Mouse (Mus musculus) liver, adult 2 months (tissue): Measurements from ENCODE around the gene Gm45521. TPM values are rescaled to one million over a fixed set of nuclear protein-coding genes. Genes with fewer than 3 reads are reported as not detected.
A peak's percentile ranks its signal among the peaks of the same experiment; 100 is the strongest.

ENCODE experiments used
- DNase-seq: peaks from one replicate; pipeline ENCODE4 v3.0.0-alpha.2; 2011; ENCODE audit warnings: low read depth, low spot score; ENCODE audit errors: extremely low read depth
- H3K27ac ChIP-seq: fragments of 200-500 bp; replicated peaks from 2 replicates; pipeline ENCODE4 v1.5.1; 2012; ENCODE audit warnings: low read depth, mild to moderate bottlenecking, control low read depth, inconsistent platforms, low read length; ENCODE audit not compliant: insufficient read depth
- H3K27me3 ChIP-seq: fragments of 200-500 bp; 2 replicates; pipeline ENCODE4 v1.6.1; 2012; ENCODE audit warnings: mild to moderate bottlenecking, moderate library complexity, low read length, inconsistent platforms; ENCODE audit not compliant: control insufficient read depth, insufficient read depth
- H3K36me3 ChIP-seq: fragments of 200-500 bp; 2 replicates; pipeline ENCODE4 v1.6.1; 2012; ENCODE audit warnings: low read length, inconsistent platforms; ENCODE audit not compliant: control insufficient read depth, insufficient read depth
- H3K4me1 ChIP-seq: fragments of 200-500 bp; 2 replicates; pipeline ENCODE4 v1.6.1; 2011; ENCODE audit warnings: low read length; ENCODE audit not compliant: control insufficient read depth, insufficient read depth
- H3K4me3 ChIP-seq: fragments of 200-500 bp; 2 replicates; pipeline ENCODE4 v1.5.1; 2011; ENCODE audit warnings: low read depth, mild to moderate bottlenecking, control low read depth, low read length, moderate library complexity; ENCODE audit not compliant: insufficient read depth
- H3K79me2 ChIP-seq: fragments of 200-500 bp; 2 replicates; pipeline ENCODE4 v1.6.1; 2012; ENCODE audit warnings: inconsistent platforms, mild to moderate bottlenecking, low read length, moderate library complexity; ENCODE audit not compliant: control insufficient read depth, insufficient read depth
- H3K9ac ChIP-seq: fragments of 200-500 bp; 2 replicates; pipeline ENCODE4 v1.6.1; 2012; ENCODE audit warnings: low read depth, mild to moderate bottlenecking, control low read depth, inconsistent platforms, low read length
- CTCF ChIP-seq: fragments of 200-500 bp; IDR thresholded peaks from 2 replicates; pipeline ENCODE4 v1.5.1; 2011; ENCODE audit warnings: low read depth, low read length, control low read depth
- POLR2A ChIP-seq: fragments of 200-500 bp; IDR thresholded peaks from 2 replicates; pipeline ENCODE4 v1.6.1; 2011; ENCODE audit warnings: low read length, control low read depth; ENCODE audit not compliant: insufficient read depth; ENCODE audit errors: extremely low read depth
- WGBS: fragments of 180-500 bp; shearing (Covaris S2); methylation state at CpG from one replicate; pipeline ENCODE4 v1.1.7; 2018; 5-methylcytosine and 5-hydroxymethylcytosine counted together
- polyA plus RNA-seq: library from polyadenylated mRNA; depleted of rRNA; stranded (reverse); fragments of >200 nt; gene quantifications from 2 replicates; pipeline ENCODE4 v1.2.3, GENCODE M21; 2012
- total RNA-seq: library from RNA; depleted of rRNA; stranded (reverse); fragments of >200 nt; gene quantifications from 2 replicates; pipeline ENCODE4 v1.2.3, GENCODE M21; 2014

The Gm45521 gene
- total and polyA plus RNA-seq, 2 experiments, result not detected

DNA sequence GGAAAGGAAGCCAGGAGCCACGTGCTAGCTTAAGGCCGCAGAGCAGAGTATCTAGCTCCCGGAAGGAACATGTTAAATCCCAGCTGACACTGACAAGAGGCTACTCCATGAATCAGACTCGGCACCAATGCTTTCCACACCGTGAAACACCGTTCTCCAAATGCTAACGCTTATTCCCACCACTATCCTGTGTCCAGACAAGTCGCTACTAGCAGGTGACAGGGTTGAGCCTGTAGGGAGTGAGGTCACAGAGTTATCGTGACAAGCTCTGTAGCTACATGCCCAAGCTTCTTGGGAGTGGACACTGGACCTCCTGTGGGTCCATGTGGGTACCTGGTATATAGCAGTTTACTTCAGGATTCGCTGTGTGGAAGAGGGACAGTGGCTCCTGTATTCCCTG lies 661 bp upstream of the Gm45521 start:
- Histone ChIP-seq H3K27me3 (no peaks in the 10 kb centered on the region), H3K4me3 (no peak overlapping the region), H3K36me3 (no peaks in the 10 kb centered on the region; the same call in 1 of the 2 replicates), H3K79me2 (no peaks in the 10 kb centered on the region), H3K9ac (no peak overlapping the region), H3K4me1 (peaks cover 16% of the 10 kb centered on the region), H3K27ac (no peak overlapping the region)
- WGBS, result 92% methylated on average over 10 of the region's 10 CpGs
- TF ChIP-seq CTCF (no peak), POLR2A (no peak)
- DNase-seq, result no peak

DNA sequence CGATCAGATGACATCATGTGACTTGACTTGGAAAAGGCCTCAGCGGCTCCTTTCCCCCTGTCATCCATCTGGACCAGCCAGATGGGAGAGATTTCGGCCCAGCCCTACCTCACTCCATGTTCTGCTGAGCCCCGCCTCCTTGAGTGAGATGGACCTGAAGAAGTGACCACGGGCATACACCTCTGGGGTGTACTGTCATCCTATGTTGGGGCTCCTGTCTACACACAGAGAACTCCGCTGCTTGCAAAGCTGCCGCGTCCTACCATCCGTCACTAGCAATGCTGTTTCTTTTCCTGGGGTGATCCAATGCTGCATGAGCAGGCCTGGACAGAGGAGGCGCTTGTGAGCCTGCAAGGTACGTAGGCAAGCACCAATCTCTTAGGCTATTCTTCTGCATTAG lies 3.5 kb downstream of the Gm45521 start:
- Histone ChIP-seq H3K79me2 (no peaks in the 10 kb centered on the region), H3K27me3 (no peaks in the 10 kb centered on the region), H3K4me3 (no peak overlapping the region), H3K9ac (no peak overlapping the region), H3K27ac (no peak overlapping the region), H3K4me1 (peaks cover 1% of the 10 kb centered on the region; the same call in 1 of the 2 replicates), H3K36me3 (no peaks in the 10 kb centered on the region)
- WGBS, result 80% methylated on average over 11 of the region's 11 CpGs
- no peak for DNase-seq
- TF ChIP-seq CTCF (peak; percentile 43), POLR2A (no peak)

DNA sequence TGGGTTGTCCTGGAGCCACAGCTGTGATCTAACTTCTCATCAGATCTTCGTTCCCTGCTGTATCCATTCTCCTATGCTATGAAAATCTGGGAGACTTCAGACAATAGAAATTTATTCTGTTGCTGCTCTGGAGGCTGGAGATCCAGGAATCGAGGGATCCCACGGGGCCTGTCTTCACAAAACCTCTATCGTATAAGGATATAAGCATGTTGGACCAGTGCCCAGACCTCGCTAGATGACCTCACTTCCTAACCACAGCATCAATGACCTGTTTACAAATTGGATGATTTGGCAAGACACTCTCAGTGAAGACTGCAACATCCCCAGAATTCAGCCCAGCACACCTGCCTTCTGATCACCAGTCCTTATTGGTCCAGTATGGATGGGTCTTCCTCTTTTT lies 4.6 kb downstream of the Gm45521 start:
- Histone ChIP-seq H3K4me3 (no peak overlapping the region), H3K27me3 (no peaks in the 10 kb centered on the region), H3K4me1 (peaks cover 1% of the 10 kb centered on the region; the same call in 1 of the 2 replicates), H3K36me3 (no peaks in the 10 kb centered on the region), H3K27ac (no peak overlapping the region), H3K79me2 (no peaks in the 10 kb centered on the region), H3K9ac (no peak overlapping the region)
- no peak for TF ChIP-seq CTCF
- no peak for DNase-seq
- 46% methylated on average over 5 of the region's 5 CpGs for WGBS

DNA sequence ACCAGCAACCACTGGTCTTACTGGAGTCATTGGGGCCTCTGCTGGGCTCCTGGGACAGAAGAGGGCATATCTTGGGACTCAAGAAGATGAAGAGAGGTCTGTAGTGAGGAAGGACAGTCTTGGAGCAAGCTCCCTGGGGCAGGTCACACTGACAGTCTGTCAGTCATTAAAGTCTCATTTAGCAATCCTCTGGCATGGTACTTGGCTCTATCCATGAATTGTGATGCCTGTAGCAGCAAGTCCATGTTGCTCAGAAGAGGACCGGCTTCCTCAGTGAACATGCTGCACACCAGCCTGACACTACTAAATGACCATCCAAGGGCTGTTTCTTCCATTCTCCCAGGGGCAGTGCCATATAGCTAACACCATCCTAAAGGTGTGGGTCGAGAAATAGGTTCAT lies 5.5 kb downstream of the Gm45521 start:
- TF ChIP-seq POLR2A (no peak), CTCF (no peak)
- peak; percentile 53 for DNase-seq
- WGBS, result 68% methylated on average over 2 of the region's 2 CpGs
- Histone ChIP-seq H3K9ac (no peak overlapping the region), H3K79me2 (no peaks in the 10 kb centered on the region), H3K36me3 (no peaks in the 10 kb centered on the region; the same call in 1 of the 2 replicates), H3K27me3 (no peaks in the 10 kb centered on the region), H3K27ac (no peak overlapping the region), H3K4me3 (no peak overlapping the region), H3K4me1 (peaks cover 1% of the 10 kb centered on the region; the same call in 1 of the 2 replicates)

DNA sequence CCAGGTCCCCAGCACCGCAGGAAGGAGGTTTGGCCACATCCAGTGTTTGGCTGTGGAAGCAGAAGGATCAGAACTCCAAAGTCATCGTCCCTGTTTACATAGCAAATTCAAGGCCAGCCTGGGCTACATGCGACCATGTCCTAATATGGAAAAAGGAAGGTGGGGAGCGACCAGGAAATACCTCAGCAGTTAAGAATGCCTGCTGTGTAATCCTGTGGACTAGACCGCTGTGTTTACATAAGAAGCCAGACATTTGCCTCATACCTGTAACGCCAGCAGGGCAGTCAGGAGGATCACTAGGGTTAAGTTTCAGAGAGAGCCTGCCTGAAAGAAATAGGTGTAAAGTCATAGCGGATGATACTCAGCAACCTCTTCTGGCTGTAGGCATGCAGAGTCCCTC lies 6.1 kb downstream of the Gm45521 start:
- no peak overlapping the region for H3K27ac ChIP-seq
- H3K4me1 ChIP-seq, result peaks cover 1% of the 10 kb centered on the region; the same call in 1 of the 2 replicates
- TF ChIP-seq POLR2A (no peak), CTCF (no peak)
- no peak overlapping the region for H3K9ac ChIP-seq
- no peaks in the 10 kb centered on the region; the same call in 1 of the 2 replicates for H3K36me3 ChIP-seq
- no peaks in the 10 kb centered on the region for H3K27me3 ChIP-seq
- H3K4me3 ChIP-seq, result no peak overlapping the region
- 37% methylated on average over 7 of the region's 7 CpGs for WGBS
- peak; percentile 46 for DNase-seq
- no peaks in the 10 kb centered on the region for H3K79me2 ChIP-seq

DNA sequence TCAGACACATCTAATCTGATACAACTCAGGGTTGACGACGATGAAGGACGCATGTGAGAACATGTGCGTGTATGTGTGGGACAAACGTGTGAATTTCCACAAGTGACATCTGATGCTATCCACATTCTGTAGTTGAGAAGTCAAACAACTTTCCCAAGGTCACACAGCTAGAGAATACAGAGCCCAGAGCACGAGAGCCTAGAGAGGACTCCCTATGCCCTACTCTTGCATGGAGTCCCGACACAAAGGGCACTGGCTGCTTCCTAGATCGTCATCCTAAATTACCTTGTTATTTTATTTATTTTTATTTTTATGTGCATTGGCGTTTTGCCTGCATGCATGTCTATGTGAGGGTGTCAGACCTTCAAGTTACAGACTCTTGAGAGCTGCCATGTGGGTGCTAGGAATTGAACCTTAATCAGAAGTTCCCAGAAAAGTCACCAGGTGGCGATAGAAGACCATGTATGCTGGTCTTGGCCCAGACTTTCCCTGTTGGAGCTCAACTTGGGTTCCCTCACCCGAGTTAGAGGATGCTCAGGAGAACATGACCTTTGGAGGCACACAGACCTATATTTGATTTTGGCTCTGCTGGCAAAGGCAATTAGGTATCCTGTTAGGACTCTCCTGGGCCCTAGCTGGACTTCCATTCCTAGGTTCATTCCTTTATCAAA lies 7.3 kb downstream of the Gm45521 start:
- H3K36me3 ChIP-seq, result no peaks in the 10 kb centered on the region; the same call in 1 of the 2 replicates
- no peak overlapping the region for H3K27ac ChIP-seq
- H3K79me2 ChIP-seq, result no peaks in the 10 kb centered on the region
- peak; percentile 78 for DNase-seq
- TF ChIP-seq CTCF (peak; percentile 56), POLR2A (no peak)
- peaks cover 1% of the 10 kb centered on the region; the same call in 1 of the 2 replicates for H3K4me1 ChIP-seq
- H3K27me3 ChIP-seq, result no peaks in the 10 kb centered on the region
- WGBS, result 54% methylated on average over 11 of the region's 11 CpGs
- no peak overlapping the region for H3K9ac ChIP-seq
- no peak overlapping the region for H3K4me3 ChIP-seq
